Mouse (Mus musculus): ENCODE measurements around the gene Ctnnbip1. TPM values are rescaled to one million over a fixed set of nuclear protein-coding genes. Genes with fewer than 3 reads are reported as not detected.
A peak's percentile ranks its signal among the peaks of the same experiment; 100 is the strongest.

Ctnnbip1 gene
- polyA plus RNA-seq, 1 experiment from 2014 or later, result 80.3 TPM

DNA sequence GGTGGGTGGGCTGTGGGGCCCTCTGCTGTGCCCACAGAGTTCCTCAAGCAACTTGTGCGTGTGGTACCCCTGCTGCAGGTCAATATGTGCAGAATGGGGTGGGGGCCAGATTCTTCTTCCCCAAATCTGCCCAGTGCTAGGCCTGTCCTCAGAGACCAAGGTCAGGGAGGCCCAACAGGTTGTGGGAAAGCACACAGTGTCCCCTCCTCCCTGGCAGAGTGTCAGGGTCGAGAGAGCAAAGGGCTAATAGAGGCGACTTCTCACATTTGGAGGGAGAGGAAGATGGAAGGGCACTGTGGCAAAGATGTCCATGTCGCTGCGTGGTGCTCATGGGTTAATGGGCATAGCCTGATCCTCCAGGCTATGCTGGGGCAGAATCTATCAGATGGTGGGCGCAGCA lies 7.8 kb downstream of the Ctnnbip1 start:
- Histone ChIP-seq H3K4me3 (no peak overlapping the region), H3K27ac (peak overlapping the region; percentile 40; the same call in 1 of the 2 replicates), H3K36me3 (peaks cover 7% of the 10 kb centered on the region; the same call in 1 of the 2 replicates), H3K27me3 (no peaks in the 10 kb centered on the region), H3K9ac (peak overlapping the region; percentile 31), H3K4me2 (replicated peaks) (peak overlapping the region; percentile 42), H3K4me1 (peaks cover 56% of the 10 kb centered on the region), H3K9me3 (no peaks in the 10 kb centered on the region)
- WGBS, result 70% methylated on average over 6 of the region's 6 CpGs
- no peak for ATAC-seq (ENCODE audit: low FRiP score, low read depth)

DNA sequence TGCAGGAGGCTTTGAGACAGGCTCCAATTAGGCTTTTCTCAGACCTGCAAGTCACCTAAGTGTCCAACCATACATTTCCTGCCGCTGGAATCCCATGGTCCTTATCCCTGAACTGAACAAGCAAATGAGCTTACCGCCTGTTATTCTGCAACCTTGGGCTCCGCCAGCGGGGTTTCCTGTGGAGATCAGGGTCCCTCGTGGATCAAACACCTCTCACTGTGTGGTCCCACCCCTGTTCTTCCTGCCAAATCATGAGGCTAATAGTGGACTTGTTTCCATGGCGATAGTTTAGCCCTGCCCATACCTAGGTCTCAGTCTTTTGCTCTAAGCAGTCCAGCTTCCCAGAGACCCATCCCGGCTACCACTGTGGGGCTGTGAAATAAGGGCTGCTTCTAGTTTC lies 8.3 kb downstream of the Ctnnbip1 start:
- Histone ChIP-seq H3K27me3 (no peaks in the 10 kb centered on the region), H3K36me3 (peaks cover 7% of the 10 kb centered on the region; the same call in 1 of the 2 replicates), H3K4me1 (peaks cover 51% of the 10 kb centered on the region), H3K4me2 (replicated peaks) (peak overlapping the region; percentile 42), H3K9ac (peak overlapping the region; percentile 31; the same call in 1 of the 2 replicates), H3K27ac (peak overlapping the region; percentile 40; the same call in 1 of the 2 replicates), H3K4me3 (no peak overlapping the region), H3K9me3 (no peaks in the 10 kb centered on the region)
- 18% methylated on average over 7 of the region's 7 CpGs for WGBS
- ATAC-seq (ENCODE audit: low FRiP score, low read depth), result peak; percentile 65

DNA sequence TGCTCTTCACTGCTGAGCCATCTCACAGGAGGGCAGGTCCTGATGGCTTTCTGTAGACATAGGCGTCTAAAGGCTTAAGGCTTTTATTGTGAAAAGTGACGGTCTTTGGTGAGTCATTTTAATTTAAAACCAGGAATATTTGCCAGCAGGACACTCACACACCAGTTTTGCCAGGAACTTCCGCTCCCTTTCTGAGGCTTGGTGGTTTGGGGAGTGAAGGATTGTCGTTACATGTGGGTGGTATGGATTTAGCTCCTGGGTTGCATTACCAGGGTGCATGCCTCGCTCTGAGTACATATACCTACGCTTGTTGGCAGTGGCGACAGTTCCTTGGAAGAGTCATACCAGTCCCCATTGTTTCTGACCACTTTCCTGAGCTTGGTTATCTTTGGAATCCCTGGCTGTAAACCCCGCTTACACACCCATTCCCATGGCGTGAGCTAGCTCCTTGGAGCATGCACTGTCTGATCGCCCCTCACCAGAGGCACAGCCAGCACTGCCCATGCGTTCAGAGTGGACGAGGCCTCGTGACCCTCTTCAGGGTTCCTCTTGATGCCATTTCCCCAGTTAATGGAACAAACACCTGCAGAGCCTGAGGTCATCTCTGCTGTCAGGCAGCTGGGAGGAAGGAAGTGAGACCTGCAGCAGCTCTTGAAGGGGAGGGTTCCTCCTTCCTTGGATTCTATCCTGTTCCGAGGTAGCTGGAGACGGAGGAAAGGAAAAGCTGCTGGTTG lies 9.8 kb downstream of the Ctnnbip1 start:
- H3K4me1 ChIP-seq, result peaks cover 43% of the 10 kb centered on the region
- H3K27me3 ChIP-seq, result no peaks in the 10 kb centered on the region
- no peak overlapping the region for H3K9ac ChIP-seq
- H3K36me3 ChIP-seq, result peaks cover 16% of the 10 kb centered on the region
- no peaks in the 10 kb centered on the region for H3K9me3 ChIP-seq
- no peak overlapping the region for H3K4me3 ChIP-seq
- no peak overlapping the region; the same call in 1 of the 2 replicates for H3K27ac ChIP-seq
- H3K4me2 ChIP-seq (replicated peaks), result no peak overlapping the region
- ATAC-seq (ENCODE audit: low FRiP score, low read depth), result no peak
- 73% methylated on average over 15 of the region's 15 CpGs for WGBS

DNA sequence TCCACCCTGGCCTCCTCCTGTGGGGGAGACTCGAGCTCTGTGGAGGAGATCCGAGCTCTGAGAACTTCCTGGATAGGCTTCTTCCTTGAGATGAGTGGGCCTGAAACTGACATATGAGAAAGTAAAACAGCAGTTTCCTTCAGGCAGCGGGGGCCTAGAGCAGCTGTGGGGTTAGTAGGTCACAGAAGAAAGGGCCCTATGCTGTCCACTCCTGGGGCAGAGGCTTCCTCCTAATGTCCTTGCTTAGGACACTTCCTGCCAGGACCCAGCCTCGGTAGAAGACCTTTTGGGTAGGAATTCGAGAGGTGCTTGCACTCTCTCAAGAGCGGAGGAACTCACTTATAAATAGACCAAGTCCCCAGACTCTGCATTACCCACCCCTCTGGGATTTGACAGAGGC lies 11.7 kb downstream of the Ctnnbip1 start:
- Histone ChIP-seq H3K27ac (no peak overlapping the region; the same call in 1 of the 2 replicates), H3K27me3 (no peaks in the 10 kb centered on the region), H3K9ac (no peak overlapping the region), H3K4me2 (replicated peaks) (no peak overlapping the region), H3K4me3 (no peak overlapping the region), H3K9me3 (no peaks in the 10 kb centered on the region), H3K36me3 (peaks cover 23% of the 10 kb centered on the region), H3K4me1 (peaks cover 38% of the 10 kb centered on the region)
- 64% methylated on average over 6 of the region's 6 CpGs for WGBS
- ATAC-seq (ENCODE audit: low FRiP score, low read depth), result no peak

DNA sequence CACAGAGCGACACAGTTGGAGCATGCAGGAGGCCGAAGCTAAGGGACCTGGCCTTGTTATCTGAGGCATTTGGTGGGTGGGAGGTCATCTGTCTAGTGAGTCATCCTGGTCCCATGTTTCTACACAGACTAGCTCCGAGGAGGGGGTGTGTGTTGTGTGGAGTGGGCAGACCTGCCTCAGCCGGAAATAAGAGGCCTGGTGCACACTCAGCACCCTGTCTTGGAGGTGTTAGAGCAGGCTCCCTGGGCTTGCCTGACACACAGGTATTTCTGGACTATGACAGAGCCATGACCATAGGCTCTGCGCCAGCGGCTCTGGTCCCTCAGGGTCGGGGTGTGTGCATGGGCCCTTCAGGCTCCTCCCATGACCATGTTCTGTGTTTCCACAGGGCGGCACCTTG lies 21.4 kb downstream of the Ctnnbip1 start:
- no peaks in the 10 kb centered on the region for H3K4me1 ChIP-seq
- H3K4me3 ChIP-seq, result no peak overlapping the region
- no peak overlapping the region; the same call in 1 of the 2 replicates for H3K9ac ChIP-seq
- ATAC-seq (ENCODE audit: low FRiP score, low read depth), result no peak
- H3K9me3 ChIP-seq, result no peaks in the 10 kb centered on the region
- no peaks in the 10 kb centered on the region for H3K36me3 ChIP-seq
- no peak overlapping the region for H3K4me2 ChIP-seq (replicated peaks)
- H3K27me3 ChIP-seq, result no peaks in the 10 kb centered on the region
- 71% methylated on average over 8 of the region's 8 CpGs for WGBS
- H3K27ac ChIP-seq, result no peak overlapping the region

DNA sequence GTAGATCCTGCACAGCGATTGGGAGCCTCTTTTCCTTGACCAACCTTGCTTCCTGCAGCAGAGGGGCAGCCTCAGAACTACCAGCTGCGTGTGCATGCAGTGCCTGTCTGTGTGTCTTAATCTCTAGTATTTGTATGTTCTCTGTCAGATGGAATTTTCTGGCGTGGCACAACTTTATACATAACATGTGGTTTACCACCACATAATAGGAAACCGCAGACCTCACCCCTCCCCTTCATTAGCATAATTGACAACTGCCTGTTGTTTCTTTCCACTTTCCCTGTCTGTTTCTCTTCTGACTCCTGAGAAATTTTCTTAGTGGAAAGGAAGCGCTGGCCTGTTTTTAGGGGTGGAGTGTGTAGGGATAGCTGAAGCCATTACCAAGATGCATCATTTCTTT lies 23.9 kb downstream of the Ctnnbip1 start:
- Histone ChIP-seq H3K9me3 (no peaks in the 10 kb centered on the region), H3K36me3 (peaks cover 22% of the 10 kb centered on the region), H3K4me1 (no peaks in the 10 kb centered on the region), H3K27me3 (no peaks in the 10 kb centered on the region), H3K4me3 (no peak overlapping the region), H3K27ac (no peak overlapping the region), H3K9ac (no peak overlapping the region), H3K4me2 (replicated peaks) (no peak overlapping the region)
- ATAC-seq (ENCODE audit: low FRiP score, low read depth), result no peak
- WGBS, result 60% methylated on average over 5 of the region's 5 CpGs

DNA sequence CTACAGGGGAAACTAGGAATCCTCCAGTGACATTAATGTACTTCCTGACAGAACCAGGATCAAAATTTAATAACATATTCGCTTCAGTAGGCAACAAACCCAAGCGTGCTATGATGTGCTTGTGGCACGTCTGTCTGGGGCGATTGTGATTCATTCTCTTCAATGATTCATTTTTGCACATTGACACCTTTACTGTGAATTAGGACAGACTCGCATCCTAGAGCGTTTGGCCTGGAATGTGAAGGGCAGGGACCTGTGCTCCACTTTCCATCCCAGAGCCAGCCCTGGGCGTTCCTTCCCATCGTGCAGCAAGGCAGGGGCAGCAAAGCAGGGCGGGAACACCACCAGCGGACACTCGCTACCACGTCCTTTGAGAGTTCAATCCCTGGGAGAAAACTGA lies 24.4 kb downstream of the Ctnnbip1 start:
- Histone ChIP-seq H3K36me3 (peaks cover 27% of the 10 kb centered on the region), H3K9ac (no peak overlapping the region)

DNA sequence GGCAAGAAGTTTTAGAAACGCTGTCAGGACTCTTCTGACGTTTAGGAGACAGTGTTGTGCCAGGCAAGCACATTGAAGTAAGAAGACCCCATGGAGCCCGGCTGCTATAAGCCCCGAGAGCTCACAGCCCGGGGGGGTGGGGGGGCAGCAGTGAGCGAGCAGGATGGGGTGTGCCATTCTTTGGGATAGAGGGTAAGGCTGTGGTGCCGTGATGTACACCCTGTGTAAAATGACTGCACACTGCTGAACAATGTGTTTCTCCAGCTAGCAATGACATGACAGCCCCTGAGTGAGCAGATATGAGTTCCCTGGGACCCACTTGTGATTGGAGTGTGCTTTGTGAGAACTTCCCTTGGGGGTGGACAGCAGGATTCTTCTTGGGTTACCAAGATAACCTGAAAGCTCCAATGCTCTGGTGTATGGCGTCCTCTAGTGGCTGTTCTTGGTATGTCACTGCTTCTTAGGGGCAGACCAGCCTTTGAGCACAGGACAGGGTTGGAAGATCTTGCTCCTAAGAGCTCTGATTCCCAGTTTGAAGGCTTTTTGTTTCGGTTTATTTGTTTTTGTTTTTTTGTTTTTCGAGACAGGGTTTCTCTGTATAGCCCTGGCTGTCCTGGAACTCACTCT lies 25.0 kb downstream of the Ctnnbip1 start:
- H3K9me3 ChIP-seq, result no peaks in the 10 kb centered on the region
- H3K9ac ChIP-seq, result no peak overlapping the region
- no peak overlapping the region for H3K4me3 ChIP-seq
- no peaks in the 10 kb centered on the region for H3K4me1 ChIP-seq
- peaks cover 28% of the 10 kb centered on the region for H3K36me3 ChIP-seq
- 54% methylated on average over 10 of the region's 10 CpGs for WGBS
- no peaks in the 10 kb centered on the region for H3K27me3 ChIP-seq
- no peak for ATAC-seq (ENCODE audit: low FRiP score, low read depth)
- no peak overlapping the region for H3K4me2 ChIP-seq (replicated peaks)
- H3K27ac ChIP-seq, result no peak overlapping the region

More for the DNA sequence above, 24.4 kb downstream of the Ctnnbip1 start:
- Histone ChIP-seq H3K4me2 (replicated peaks) (no peak overlapping the region), H3K27ac (no peak overlapping the region), H3K9me3 (no peaks in the 10 kb centered on the region), H3K4me3 (no peak overlapping the region), H3K4me1 (no peaks in the 10 kb centered on the region), H3K27me3 (no peaks in the 10 kb centered on the region)
- WGBS, result 83% methylated on average over 12 of the region's 12 CpGs
- no peak for ATAC-seq (ENCODE audit: low FRiP score, low read depth)

DNA sequence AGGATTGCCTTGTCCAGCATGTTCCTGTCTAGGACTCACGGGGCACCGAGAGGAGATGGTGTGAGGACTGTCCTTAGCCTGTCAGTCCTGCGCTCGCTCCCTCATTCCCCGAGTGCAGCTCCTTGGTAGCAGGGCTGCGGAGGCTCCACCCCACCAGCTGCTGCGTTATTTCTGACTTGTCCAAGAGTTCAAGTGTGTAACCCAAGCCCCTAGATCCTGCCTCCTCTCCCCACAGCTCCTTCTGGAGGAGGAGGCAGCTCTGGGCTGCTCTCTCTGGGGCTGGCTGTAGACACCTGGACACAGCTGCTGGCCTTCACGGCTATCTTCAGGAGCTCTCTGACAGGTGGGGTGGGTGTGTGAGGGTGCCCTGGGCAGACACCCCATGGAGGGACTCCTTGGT lies 26.9 kb downstream of the Ctnnbip1 start:
- Histone ChIP-seq H3K4me3 (no peak overlapping the region), H3K4me1 (no peaks in the 10 kb centered on the region), H3K9ac (no peak overlapping the region), H3K36me3 (peaks cover 30% of the 10 kb centered on the region), H3K27ac (no peak overlapping the region), H3K27me3 (no peaks in the 10 kb centered on the region), H3K9me3 (no peaks in the 10 kb centered on the region), H3K4me2 (replicated peaks) (no peak overlapping the region)
- ATAC-seq (ENCODE audit: low FRiP score, low read depth), result peak; percentile 38; the same call in 1 of the 2 replicates
- 83% methylated on average over 8 of the region's 8 CpGs for WGBS

DNA sequence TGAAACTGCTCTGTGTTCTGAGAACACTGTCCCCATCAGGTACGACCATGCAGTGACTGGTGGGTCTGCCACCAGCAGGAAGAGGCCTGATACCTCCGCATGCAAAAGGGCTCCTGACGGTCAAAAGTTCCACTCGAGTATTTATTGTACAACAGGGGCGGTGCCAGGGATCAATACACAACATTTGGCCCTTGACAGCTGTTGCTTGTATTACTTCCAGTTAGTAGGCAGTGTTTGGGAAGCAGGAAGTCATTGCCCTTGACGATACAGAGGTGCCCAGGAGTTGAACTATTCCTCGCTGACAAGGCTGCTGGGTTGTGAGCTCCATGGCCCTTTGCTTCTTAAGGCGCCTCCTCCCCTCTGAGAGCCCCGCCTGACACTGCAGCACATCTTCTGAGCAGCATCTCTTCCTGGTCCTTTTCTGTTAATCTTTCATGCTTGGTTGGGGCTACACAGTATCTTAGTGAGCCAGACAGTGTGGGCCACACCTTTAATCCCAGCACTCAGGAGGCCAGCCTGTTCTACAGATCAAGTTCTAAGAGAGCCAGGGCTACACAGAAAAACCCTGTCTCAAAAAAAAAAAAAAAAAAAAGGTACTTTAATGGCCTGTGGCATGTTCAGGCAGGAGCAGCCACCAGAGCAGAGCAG lies 28.9 kb downstream of the Ctnnbip1 start:
- Histone ChIP-seq H3K27ac (no peak overlapping the region), H3K4me2 (replicated peaks) (no peak overlapping the region), H3K4me1 (no peaks in the 10 kb centered on the region), H3K4me3 (no peak overlapping the region), H3K27me3 (no peaks in the 10 kb centered on the region), H3K36me3 (peaks cover 37% of the 10 kb centered on the region), H3K9ac (no peak overlapping the region), H3K9me3 (no peaks in the 10 kb centered on the region)
- 79% methylated on average over 9 of the region's 9 CpGs for WGBS
- ATAC-seq (ENCODE audit: low FRiP score, low read depth), result no peak

DNA sequence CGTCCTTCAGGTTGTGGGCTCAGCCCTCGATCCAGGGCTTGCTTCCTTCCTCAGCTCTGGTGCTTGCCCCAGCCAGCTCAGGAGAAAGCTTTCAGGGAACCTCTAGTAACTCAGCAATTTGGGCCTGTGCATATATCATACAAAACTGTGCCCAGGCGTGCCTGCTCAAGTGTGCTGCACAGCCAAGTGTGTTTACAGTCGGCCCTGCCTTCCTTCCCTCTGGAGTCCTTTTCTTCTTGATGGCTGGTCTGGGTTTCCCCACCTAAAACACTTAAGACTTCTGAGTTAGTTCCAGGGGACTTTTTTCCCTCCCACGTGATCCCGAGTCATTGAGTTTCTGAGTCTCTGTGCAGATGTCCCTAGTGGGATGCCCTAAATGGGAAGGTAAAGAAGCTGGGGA lies 29.5 kb downstream of the Ctnnbip1 start:
- Histone ChIP-seq H3K9ac (no peak overlapping the region), H3K4me2 (replicated peaks) (no peak overlapping the region), H3K27me3 (no peaks in the 10 kb centered on the region), H3K9me3 (no peaks in the 10 kb centered on the region), H3K36me3 (peaks cover 37% of the 10 kb centered on the region), H3K27ac (no peak overlapping the region), H3K4me3 (no peak overlapping the region), H3K4me1 (no peaks in the 10 kb centered on the region)
- no peak for ATAC-seq (ENCODE audit: low FRiP score, low read depth)
- WGBS, result 76% methylated on average over 6 of the region's 6 CpGs

DNA sequence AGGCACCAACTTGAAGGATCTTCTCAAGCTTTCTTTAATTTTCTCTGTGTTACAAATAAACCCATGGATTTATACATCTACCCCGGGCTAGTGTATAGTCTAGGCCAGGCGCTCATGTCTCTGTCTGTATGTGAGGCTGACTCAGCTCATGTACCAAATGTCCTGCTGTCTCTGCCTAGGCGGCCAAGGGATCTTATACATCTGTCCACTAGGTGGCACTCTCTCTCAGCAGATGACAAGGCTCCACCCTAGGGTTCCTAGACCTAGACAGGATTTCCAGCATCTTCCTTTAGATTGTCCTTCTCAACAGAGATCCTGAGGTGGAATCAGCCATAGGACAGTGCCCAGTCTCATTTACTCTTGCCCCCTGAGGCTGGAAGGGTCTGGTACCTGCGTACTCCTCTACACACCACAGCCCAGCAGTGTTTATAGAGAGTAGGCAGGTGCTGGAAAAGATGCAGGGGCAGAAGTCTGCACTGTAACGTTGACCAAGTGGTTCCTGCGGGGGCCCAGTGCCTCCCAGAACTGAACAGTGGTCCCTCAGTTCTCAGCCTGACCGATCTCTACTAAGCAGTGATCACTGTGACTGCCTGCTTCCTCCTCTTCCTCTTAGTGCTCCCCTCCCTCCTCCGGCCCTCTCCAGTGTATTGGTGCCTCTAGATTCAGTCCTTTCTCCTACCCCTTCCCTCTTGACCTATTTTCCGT lies 31.3 kb downstream of the Ctnnbip1 start:
- Histone ChIP-seq H3K4me2 (replicated peaks) (no peak overlapping the region), H3K9me3 (no peaks in the 10 kb centered on the region), H3K4me1 (no peaks in the 10 kb centered on the region), H3K27ac (no peak overlapping the region), H3K36me3 (peaks cover 46% of the 10 kb centered on the region), H3K27me3 (no peaks in the 10 kb centered on the region), H3K4me3 (no peak overlapping the region), H3K9ac (no peak overlapping the region)
- WGBS, result 63% methylated on average over 9 of the region's 9 CpGs
- ATAC-seq (ENCODE audit: low FRiP score, low read depth), result 0 out of 2 replicates have a peak, but pooled peaks have one; percentile 33

Measured in limb, embryonic 13.5 days (tissue).